Mouse (Mus musculus) thymus, adult 2 months (tissue): ENCODE results near the gene Lnpep. TPM values are rescaled to one million over a fixed set of nuclear protein-coding genes. Genes with fewer than 3 reads are reported as not detected.

Experiments used
- DNase-seq: peaks from one replicate; pipeline ENCODE4 v3.0.0; 2021
- H3K27ac ChIP-seq: fragments of 200-500 bp; 2 replicates; pipeline ENCODE4 v1.5.1; 2012; ENCODE audit warnings: low read length, control low read depth; ENCODE audit not compliant: control insufficient read depth, insufficient read depth
- H3K27me3 ChIP-seq: fragments of 200-500 bp; 2 replicates; pipeline ENCODE4 v1.6.1; 2012; ENCODE audit warnings: mild to moderate bottlenecking, low read length, moderate library complexity, mixed read lengths; ENCODE audit not compliant: control insufficient read depth, insufficient read depth
- H3K36me3 ChIP-seq: fragments of 200-500 bp; 2 replicates; pipeline ENCODE4 v1.6.1; 2012; ENCODE audit warnings: mild to moderate bottlenecking, low read length, moderate library complexity; ENCODE audit not compliant: control insufficient read depth, insufficient read depth
- H3K4me1 ChIP-seq: fragments of 200-500 bp; replicated peaks from 2 replicates; pipeline ENCODE4 v1.6.1; 2012; ENCODE audit warnings: low read length; ENCODE audit not compliant: control insufficient read depth, insufficient read depth
- H3K4me3 ChIP-seq: fragments of 200-500 bp; 2 replicates; pipeline ENCODE4 v1.5.1; 2012; ENCODE audit warnings: mild to moderate bottlenecking, low read length, control low read depth, moderate library complexity; ENCODE audit not compliant: control insufficient read depth, insufficient read depth
- CTCF ChIP-seq: fragments of 200-500 bp; IDR thresholded peaks from 2 replicates; pipeline ENCODE4 v1.5.1; 2012; ENCODE audit warnings: mild to moderate bottlenecking, control low read depth, low read length, moderate library complexity, borderline replicate concordance; ENCODE audit not compliant: control insufficient read depth, poor library complexity, insufficient read depth; ENCODE audit errors: extremely low read depth
- POLR2A ChIP-seq: fragments of 200-500 bp; IDR thresholded peaks from 2 replicates; pipeline ENCODE4 v1.6.1; 2012; ENCODE audit warnings: mild to moderate bottlenecking, low read length, control low read depth, moderate library complexity; ENCODE audit not compliant: control insufficient read depth, poor library complexity, insufficient read depth; ENCODE audit errors: extremely low read depth
- WGBS: fragments of 180-500 bp; shearing (Covaris S2); methylation state at CpG from one replicate; pipeline ENCODE4 v1.1.7; 2018; 5-methylcytosine and 5-hydroxymethylcytosine counted together
- polyA plus RNA-seq: library from polyadenylated mRNA; depleted of rRNA; stranded (reverse); fragments of >200 nt; gene quantifications from 2 replicates; pipeline ENCODE4 v1.2.3, GENCODE M21; 2012

Lnpep gene
- polyA plus RNA-seq, 1 experiment = 19.4 TPM

DNA sequence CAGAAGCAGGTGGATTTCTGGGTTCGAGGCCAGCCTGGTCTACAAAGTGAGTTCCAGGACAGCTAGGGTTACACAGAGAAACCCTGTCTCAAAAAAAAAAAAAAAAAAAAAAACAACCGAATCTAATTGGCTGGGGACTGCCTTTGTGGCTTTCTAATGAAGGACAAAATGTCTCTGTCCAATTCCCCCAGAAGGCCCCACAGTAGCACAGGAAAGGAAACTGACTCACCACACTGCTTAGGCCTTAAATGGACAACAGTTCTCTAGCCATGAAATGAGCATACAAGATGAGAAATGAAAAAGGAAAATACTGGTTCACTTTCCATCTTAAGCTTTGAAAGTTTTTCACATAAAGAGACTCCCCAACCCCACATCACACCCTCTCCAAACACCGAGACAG lies 15.3 kb downstream of the Lnpep start:
- no peaks in the 10 kb centered on the region for H3K27me3 ChIP-seq
- no peak overlapping the region for H3K4me3 ChIP-seq
- WGBS = 64% methylated on average over 3 of the region's 3 CpGs
- TF ChIP-seq CTCF (no peak), POLR2A (no peak)
- H3K27ac ChIP-seq = no peak overlapping the region
- no peak for DNase-seq
- H3K36me3 ChIP-seq = no peaks in the 10 kb centered on the region
- peaks cover 6% of the 10 kb centered on the region for H3K4me1 ChIP-seq

DNA sequence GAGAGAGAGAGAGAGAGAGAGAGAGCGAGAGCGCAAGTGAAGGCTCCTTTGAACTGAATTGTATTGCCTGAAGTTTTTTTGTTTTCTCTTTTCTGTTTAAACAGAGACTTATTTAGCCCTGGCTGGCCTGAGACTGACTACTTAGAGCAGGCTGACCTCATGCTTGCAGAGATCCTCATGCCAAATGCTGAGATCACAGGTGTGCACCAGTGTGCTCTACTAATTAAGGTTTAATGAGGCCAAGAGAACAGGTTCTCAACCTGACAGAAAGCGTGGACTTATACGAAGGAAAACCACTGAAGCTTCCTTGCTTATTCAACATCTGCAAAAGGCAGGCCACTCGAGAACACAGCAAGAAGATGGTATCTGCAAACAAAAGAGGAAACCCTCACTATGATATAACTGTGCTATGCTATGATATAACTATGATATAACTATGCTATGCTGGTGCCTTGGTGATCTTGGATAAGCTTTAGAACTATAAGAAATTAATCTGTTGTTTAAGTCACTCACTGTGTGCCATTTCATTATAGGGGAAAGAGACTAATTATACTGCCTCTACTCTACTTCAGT lies 16.3 kb downstream of the Lnpep start:
- no peak overlapping the region for H3K4me3 ChIP-seq
- no peak for DNase-seq
- no peak overlapping the region for H3K27ac ChIP-seq

DNA sequence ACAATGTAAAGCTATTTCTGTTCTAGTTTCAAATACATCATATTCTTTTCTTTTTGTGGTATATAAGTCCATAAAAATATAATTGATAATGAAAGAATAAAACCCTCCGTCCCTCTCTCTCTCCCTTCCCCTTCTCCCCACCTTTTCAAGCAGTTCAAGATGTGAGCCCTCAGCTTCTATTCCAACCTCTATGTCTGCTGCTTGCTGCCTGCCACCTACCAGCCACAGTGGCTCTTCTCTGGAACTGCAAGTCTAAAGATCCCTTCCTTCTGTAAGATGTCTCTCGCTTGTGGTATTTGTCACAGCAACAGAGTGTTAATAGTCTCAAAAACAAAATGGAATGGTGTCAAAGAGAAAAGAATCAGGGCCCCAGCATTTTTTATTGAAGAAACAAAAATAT lies 20.3 kb downstream of the Lnpep start:
- Histone ChIP-seq H3K4me1 (peaks cover 4% of the 10 kb centered on the region), H3K4me3 (no peak overlapping the region), H3K27ac (no peak overlapping the region; the same call in 1 of the 2 replicates), H3K36me3 (no peaks in the 10 kb centered on the region), H3K27me3 (no peaks in the 10 kb centered on the region)
- TF ChIP-seq CTCF (no peak), POLR2A (no peak)
- WGBS = 92% methylated on average over 2 of the region's 2 CpGs
- DNase-seq = no peak

More for the DNA sequence above, 16.3 kb downstream of the Lnpep start:
- TF ChIP-seq CTCF = no peak
- peaks cover 6% of the 10 kb centered on the region for H3K4me1 ChIP-seq
- 22% methylated on average over 5 of the region's 5 CpGs for WGBS
- H3K36me3 ChIP-seq = no peaks in the 10 kb centered on the region
- H3K27me3 ChIP-seq = no peaks in the 10 kb centered on the region

DNA sequence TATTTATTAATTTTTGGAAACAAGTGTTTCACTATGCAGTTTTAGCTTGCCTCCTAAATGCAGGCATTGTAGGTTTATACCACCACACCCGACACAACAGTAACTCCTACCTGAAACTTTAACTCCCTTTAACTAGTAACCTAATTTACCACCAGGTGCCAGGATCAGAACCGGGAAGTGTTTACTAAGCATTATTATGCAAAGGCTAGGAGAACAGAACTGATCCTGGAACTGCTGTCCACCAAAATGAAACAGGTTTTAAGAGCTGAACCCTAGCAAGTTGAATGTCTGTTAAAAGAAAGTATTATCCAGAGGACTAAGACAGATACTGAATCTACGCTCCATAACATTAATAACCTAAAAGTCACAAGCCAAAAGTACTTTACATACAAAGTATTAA lies 21.2 kb downstream of the Lnpep start:
- no peak for TF ChIP-seq CTCF
- TF ChIP-seq POLR2A = no peak

DNA sequence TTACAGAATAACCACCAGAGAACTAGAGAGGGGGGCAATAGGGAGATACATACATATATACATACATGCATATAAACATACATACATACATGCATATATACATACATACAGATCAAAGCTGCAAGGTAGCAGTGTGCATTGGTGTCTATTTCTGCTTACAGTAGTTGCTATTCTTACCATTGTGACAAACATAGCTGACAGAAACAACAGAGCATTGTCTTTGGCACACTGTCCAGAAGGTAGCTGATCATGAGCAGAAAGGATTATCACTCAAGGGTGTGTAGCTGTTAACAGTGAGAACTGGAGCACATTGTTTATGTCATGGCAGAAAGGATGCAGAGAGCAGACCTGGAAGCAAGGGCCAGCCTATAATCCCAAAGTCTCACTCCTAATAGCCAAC lies 22.1 kb downstream of the Lnpep start:
- Histone ChIP-seq H3K36me3 (no peaks in the 10 kb centered on the region), H3K4me1 (peaks cover under 1% of the 10 kb centered on the region; the same call in 1 of the 2 replicates), H3K27ac (no peak overlapping the region), H3K27me3 (no peaks in the 10 kb centered on the region), H3K4me3 (no peak overlapping the region)
- TF ChIP-seq CTCF (no peak), POLR2A (no peak)
- DNase-seq = no peak

More for the DNA sequence above, 21.2 kb downstream of the Lnpep start:
- no peak overlapping the region for H3K4me3 ChIP-seq
- DNase-seq = no peak
- no peaks in the 10 kb centered on the region for H3K27me3 ChIP-seq
- H3K4me1 ChIP-seq = peaks cover 4% of the 10 kb centered on the region
- H3K36me3 ChIP-seq = no peaks in the 10 kb centered on the region
- no peak overlapping the region for H3K27ac ChIP-seq
- 95% methylated on average over 3 of the region's 3 CpGs for WGBS

DNA sequence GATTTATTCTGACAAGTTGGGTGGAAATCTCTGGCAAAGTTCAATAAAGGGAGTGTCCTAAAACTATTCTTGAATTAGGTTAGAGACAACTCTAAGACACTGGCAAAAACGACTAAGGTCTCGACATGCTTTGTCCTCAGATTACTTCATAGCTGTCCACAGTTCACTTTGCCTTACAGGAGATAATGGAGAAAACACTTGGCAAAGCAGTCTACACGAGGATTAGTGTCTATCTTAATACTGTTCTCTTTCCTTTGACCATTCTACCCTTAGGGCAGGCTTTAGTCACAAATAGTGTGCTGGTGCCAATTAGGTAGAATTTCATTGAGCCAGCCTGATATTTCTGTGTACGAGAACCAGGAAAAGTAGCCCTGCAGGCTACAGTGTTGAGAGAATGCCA lies 22.5 kb downstream of the Lnpep start:
- no peak for DNase-seq
- 85% methylated on average over 4 of the region's 4 CpGs for WGBS
- no peaks in the 10 kb centered on the region for H3K36me3 ChIP-seq
- TF ChIP-seq CTCF = no peak
- no peak for TF ChIP-seq POLR2A
- H3K4me1 ChIP-seq = peaks cover 3% of the 10 kb centered on the region; the same call in 1 of the 2 replicates
- H3K27ac ChIP-seq = no peak overlapping the region
- no peak overlapping the region for H3K4me3 ChIP-seq
- no peaks in the 10 kb centered on the region for H3K27me3 ChIP-seq

DNA sequence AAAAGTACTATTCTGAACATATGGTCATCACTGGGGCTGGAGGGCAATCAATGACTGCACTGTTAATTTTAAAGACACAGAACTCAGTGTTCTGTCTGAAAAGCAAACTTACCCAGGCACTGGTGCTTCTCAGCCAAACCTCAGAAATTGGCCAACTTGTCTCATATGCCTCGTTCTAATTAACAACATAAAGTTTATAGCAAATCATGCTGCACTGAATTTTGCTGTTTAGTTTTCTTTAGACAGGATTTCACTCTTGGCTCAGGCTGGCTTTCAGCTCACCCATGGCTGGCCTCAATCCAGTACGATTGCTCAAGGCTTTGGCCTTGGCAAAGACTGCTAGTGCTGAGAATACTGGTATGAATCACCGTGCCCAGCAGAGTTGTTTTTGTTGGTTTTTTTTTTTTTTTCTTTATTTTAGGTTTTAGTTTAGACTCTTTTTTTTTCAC lies 24.0 kb downstream of the Lnpep start:
- TF ChIP-seq CTCF (no peak), POLR2A (no peak)
- Histone ChIP-seq H3K27ac (no peak overlapping the region; the same call in 1 of the 2 replicates), H3K4me1 (peaks cover 3% of the 10 kb centered on the region; the same call in 1 of the 2 replicates), H3K36me3 (no peaks in the 10 kb centered on the region), H3K4me3 (no peak overlapping the region), H3K27me3 (no peaks in the 10 kb centered on the region)
- no peak for DNase-seq
- WGBS = 45% methylated on average over 3 of the region's 3 CpGs
